Mouse (Mus musculus) adrenal gland, postnatal 4 days (tissue): ENCODE measurements around the gene E2f8. TPM values are rescaled to one million over a fixed set of nuclear protein-coding genes. Genes with fewer than 3 reads are reported as not detected.

Experiments used
- DNase-seq, 2 experiments: peaks; one replicate each; pipeline ENCODE4 v3.0.0; 2021 to 2022; ENCODE audit warnings: low spot score in 2 of 2, mixed read lengths in 2 of 2
- total RNA-seq, 2 experiments: library from RNA; stranded (reverse); gene quantifications; 2 replicates each; pipeline ENCODE4 v1.2.3; 2021

The E2f8 gene
- total RNA-seq, 2 experiments from 2014 or later = 15.5 to 18.8 TPM

- DNase-seq = no peak
Observed at GRCm38 (mm10) chr7:48823621-48824020, 57.8 kb downstream of the E2f8 start.

GRCm38 (mm10) chr7:48821654-48822053, 59.7 kb downstream of the E2f8 start:
- DNase-seq = no peak

Other genes with a start within 250 kb of the E2f8 start
- not detected for gene Mrgprb3, start 237.8 kb downstream of the E2f8 start, total RNA-seq
- gene Zdhhc13, start 92.6 kb downstream of the E2f8 start, total RNA-seq = 10 to 100 TPM; 14.6 to 14.7 TPM
- 10 to 100 TPM in 1 of 2 experiments, 1 to 10 TPM in 1; 1.7 to 17.0 TPM for gene Csrp3, start 33.6 kb downstream of the E2f8 start, total RNA-seq
- 10 to 100 TPM; 26.8 to 35.3 TPM for gene Nav2, start 27.1 kb upstream of the E2f8 start, total RNA-seq